Mouse (Mus musculus) limb, embryonic 11.5 days (tissue): Measurements from ENCODE around the gene Xiap. TPM values are rescaled to one million over a fixed set of nuclear protein-coding genes. Genes with fewer than 3 reads are reported as not detected.

ENCODE experiments used
- ATAC-seq: fragments of 200-750 bp; cut with Nextera tagmentation; 2 replicates; pipeline ENCODE4 v1.8.0; 2017; ENCODE audit warnings: low read depth; ENCODE audit not compliant: insufficient number of reproducible peaks, low FRiP score, low TSS enrichment
- DNase-seq: peaks from one replicate; pipeline ENCODE4 v3.0.0-alpha.2; 2015; ENCODE audit warnings: low spot score
- H3K27ac ChIP-seq: fragments of 300-500 bp; sonication (generic); replicated peaks from 2 replicates; pipeline ENCODE4 v1.5.1; 2014; ENCODE audit warnings: low read depth, mild to moderate bottlenecking, low read length
- H3K27me3 ChIP-seq: fragments of 300-500 bp; sonication (generic); 2 replicates; pipeline ENCODE4 v1.6.1; 2014; ENCODE audit warnings: mild to moderate bottlenecking, low read length, mixed read lengths; ENCODE audit not compliant: control insufficient read depth, insufficient read depth
- H3K36me3 ChIP-seq: fragments of 300-500 bp; sonication (generic); 2 replicates; pipeline ENCODE4 v1.6.1; 2014; ENCODE audit warnings: mild to moderate bottlenecking, low read length, moderate library complexity, mixed read lengths; ENCODE audit not compliant: control insufficient read depth, insufficient read depth
- H3K4me1 ChIP-seq: fragments of 300-500 bp; sonication (generic); 2 replicates; pipeline ENCODE4 v1.6.1; 2014; ENCODE audit warnings: low read length, mixed read lengths; ENCODE audit not compliant: control insufficient read depth, insufficient read depth
- H3K4me2 ChIP-seq: fragments of 300-500 bp; sonication (generic); 2 replicates; pipeline ENCODE4 v1.6.1; 2014; ENCODE audit warnings: low read depth, mild to moderate bottlenecking, moderate library complexity; ENCODE audit not compliant: severe bottlenecking
- H3K4me3 ChIP-seq: fragments of 300-500 bp; sonication (generic); 2 replicates; pipeline ENCODE4 v1.5.1; 2014; ENCODE audit warnings: low read depth, low read length
- H3K9ac ChIP-seq: fragments of 300-500 bp; sonication (generic); 2 replicates; pipeline ENCODE4 v1.6.1; 2014; ENCODE audit warnings: mild to moderate bottlenecking, low read length
- H3K9me3 ChIP-seq: fragments of 300-500 bp; sonication (generic); 2 replicates; pipeline ENCODE4 v1.6.1; 2016; ENCODE audit warnings: low read length; ENCODE audit not compliant: control insufficient read depth
- WGBS: fragments of 180-500 bp; shearing (Covaris S2); extraction: QIAGEN DNeasy Blood & Tissue Kit; methylation state at CpG from one replicate; pipeline ENCODE4 v1.1.7; 2014; 5-methylcytosine and 5-hydroxymethylcytosine counted together
- polyA plus RNA-seq: library from polyadenylated mRNA; unstranded; fragments of >200 nt; fragmentation: Nextera tagmentation; extraction: Ambion mirVana; gene quantifications from 2 replicates; pipeline ENCODE4 v1.2.1, GENCODE M21; 2014

Gene Xiap
- polyA plus RNA-seq, 1 experiment from 2014 or later, result 14.9 TPM

GRCm38 (mm10) chrX:42033111-42033693 lies 26.3 kb upstream of the Xiap start:
- no peak; the same call in 1 of the 2 replicates for ATAC-seq
- peak; percentile 73 for DNase-seq
- Histone ChIP-seq H3K36me3 (no peaks in the 10 kb centered on the region), H3K9ac (no peak overlapping the region), H3K27me3 (no peaks in the 10 kb centered on the region), H3K4me1 (no peaks in the 10 kb centered on the region), H3K9me3 (no peaks in the 10 kb centered on the region), H3K27ac (no peak overlapping the region), H3K4me3 (no peak overlapping the region), H3K4me2 (no peak overlapping the region)
- 51% methylated on average over 8 of the region's 8 CpGs for WGBS

- Histone ChIP-seq H3K4me3 (no peak overlapping the region), H3K4me1 (no peaks in the 10 kb centered on the region), H3K9ac (no peak overlapping the region), H3K36me3 (no peaks in the 10 kb centered on the region), H3K27me3 (no peaks in the 10 kb centered on the region), H3K9me3 (no peaks in the 10 kb centered on the region), H3K27ac (no peak overlapping the region), H3K4me2 (no peak overlapping the region)
- DNase-seq (no peak), ATAC-seq (no peak)
- WGBS, result 77% methylated on average over 7 of the region's 7 CpGs
Observed at GRCm38 (mm10) chrX:42033911-42034310, 25.6 kb upstream of the Xiap start.

DNA sequence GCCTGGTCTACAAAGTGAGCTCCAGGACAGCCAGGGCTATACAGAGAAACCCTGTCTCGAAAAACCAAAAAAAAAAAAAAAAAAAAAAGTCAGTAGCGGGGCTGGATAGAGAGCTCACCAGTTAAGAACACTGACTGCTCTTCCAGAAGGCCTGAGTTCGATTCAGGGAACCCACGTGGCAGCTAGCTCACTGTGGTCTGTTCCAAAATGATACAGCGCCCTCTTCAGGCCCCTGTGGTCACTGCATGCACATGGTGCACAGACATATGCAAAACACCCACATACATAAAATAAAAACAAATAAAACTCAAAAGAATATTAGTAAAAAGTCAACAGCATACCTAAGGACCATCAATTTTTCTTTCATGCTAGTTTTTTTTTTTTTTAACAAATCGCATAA lies 20.0 kb upstream of the Xiap start:
- DNase-seq, result no peak
- no peak overlapping the region for H3K9ac ChIP-seq
- H3K4me3 ChIP-seq, result no peak overlapping the region
- no peak overlapping the region for H3K4me2 ChIP-seq
- WGBS, result 69% methylated on average over 5 of the region's 6 CpGs
- ATAC-seq, result no peak
- H3K27me3 ChIP-seq, result no peaks in the 10 kb centered on the region
- no peaks in the 10 kb centered on the region for H3K36me3 ChIP-seq
- no peaks in the 10 kb centered on the region for H3K4me1 ChIP-seq
- no peaks in the 10 kb centered on the region for H3K9me3 ChIP-seq
- H3K27ac ChIP-seq, result no peak overlapping the region

DNA sequence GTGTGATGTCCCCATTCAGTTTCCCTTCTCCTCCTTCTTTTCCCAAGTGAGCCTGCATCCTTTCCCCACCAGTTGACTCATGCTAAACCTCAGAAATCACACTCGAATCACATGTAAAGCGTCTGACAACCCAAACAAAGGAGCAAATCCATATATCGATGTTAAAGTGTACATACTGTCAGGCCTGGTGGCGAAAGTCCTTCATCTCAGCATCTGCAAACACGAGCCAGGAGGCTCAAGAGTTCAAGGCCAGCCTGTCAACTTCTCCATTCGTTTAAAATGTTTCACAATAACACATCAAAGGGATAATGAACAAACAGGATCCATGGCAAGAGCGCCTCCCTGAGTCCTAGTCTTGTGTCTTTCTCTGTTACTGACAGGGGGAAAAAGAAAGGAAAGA lies 14.5 kb upstream of the Xiap start:
- no peak overlapping the region for H3K4me3 ChIP-seq
- no peaks in the 10 kb centered on the region for H3K36me3 ChIP-seq
- no peak for DNase-seq
- H3K9me3 ChIP-seq, result no peaks in the 10 kb centered on the region
- WGBS, result 87% methylated on average over 7 of the region's 7 CpGs
- H3K4me2 ChIP-seq, result no peak overlapping the region
- no peaks in the 10 kb centered on the region for H3K27me3 ChIP-seq
- H3K9ac ChIP-seq, result no peak overlapping the region
- no peak overlapping the region for H3K27ac ChIP-seq
- no peak for ATAC-seq
- H3K4me1 ChIP-seq, result no peaks in the 10 kb centered on the region

DNA sequence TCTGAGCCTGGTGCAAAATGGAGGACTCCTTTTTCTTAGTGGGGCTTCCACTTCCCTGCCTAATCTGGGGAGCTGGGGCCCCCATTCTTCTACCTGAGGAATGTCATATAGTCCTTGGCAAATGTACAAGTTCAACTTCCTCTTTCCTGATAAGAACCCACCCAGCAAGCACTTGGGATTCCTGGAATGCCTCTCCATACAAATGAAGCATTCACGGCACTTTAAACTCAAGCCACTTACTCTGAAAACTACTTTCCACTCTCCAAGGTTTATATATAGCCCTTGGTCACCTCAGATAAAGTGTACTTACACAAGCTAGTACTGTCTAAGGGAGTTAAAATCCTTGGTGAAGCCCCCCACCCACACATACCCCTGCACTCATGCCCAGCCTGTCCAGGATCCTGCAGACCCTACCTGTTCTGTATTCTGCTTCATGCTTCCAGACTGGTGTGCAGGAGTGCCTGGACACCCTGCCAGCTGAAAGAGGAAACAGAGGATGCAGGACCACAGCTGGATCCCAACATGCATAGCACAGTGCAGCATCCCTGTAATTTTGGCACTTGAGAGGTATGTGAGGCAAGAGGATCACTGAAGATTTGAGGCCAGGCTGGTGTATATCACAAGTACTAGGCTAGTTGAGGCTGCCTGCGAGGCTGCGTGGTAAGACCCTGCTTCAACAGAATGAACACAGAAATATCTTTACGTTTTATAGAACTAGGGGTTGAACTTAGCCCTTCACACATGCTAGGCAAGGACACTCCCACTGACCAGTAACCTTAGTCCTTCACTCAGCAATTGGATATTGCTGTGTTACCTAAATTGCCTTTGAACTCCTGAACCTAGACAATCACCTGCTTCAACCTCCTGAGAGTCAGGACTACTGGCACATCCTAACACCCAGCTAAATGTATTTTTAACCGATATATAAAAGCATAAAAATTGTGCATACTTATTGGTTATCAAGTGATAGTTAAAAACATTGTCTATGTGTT lies 8.5 kb upstream of the Xiap start:
- Histone ChIP-seq H3K27ac (no peak overlapping the region), H3K36me3 (no peaks in the 10 kb centered on the region), H3K9me3 (no peaks in the 10 kb centered on the region), H3K27me3 (no peaks in the 10 kb centered on the region), H3K4me3 (no peak overlapping the region), H3K9ac (no peak overlapping the region), H3K4me2 (no peak overlapping the region), H3K4me1 (no peaks in the 10 kb centered on the region)
- WGBS, result 79% methylated on average over 5 of the region's 5 CpGs
- no peak for DNase-seq
- no peak for ATAC-seq

GRCm38 (mm10) chrX:42057012-42057411 lies 2.5 kb upstream of the Xiap start:
- 73% methylated on average over 5 of the region's 5 CpGs for WGBS
- no peaks in the 10 kb centered on the region for H3K27me3 ChIP-seq
- no peak for ATAC-seq
- no peak for DNase-seq
- H3K36me3 ChIP-seq, result no peaks in the 10 kb centered on the region
- no peaks in the 10 kb centered on the region for H3K9me3 ChIP-seq
- no peak overlapping the region for H3K4me2 ChIP-seq
- H3K9ac ChIP-seq, result no peak overlapping the region
- no peak overlapping the region for H3K4me3 ChIP-seq
- no peaks in the 10 kb centered on the region for H3K4me1 ChIP-seq
- H3K27ac ChIP-seq, result no peak overlapping the region

DNA sequence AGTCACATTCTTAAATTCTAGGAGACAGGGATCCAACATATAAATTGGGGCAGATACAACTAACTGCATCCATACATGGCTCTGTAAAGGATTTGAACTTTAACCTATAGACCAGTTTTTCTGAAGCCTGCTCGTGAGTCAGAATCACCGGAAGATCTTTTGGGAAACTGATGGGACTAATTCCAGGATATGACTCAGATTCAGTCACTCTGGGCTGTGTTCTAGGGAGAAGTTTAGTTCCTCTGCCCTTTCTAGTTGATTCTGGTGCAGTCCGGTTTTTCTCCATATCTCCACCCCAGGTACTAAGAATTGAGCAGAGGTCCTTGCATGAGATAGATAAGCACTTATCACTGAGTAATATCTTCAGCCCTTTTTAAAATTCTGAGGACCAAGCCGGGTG lies 1.6 kb upstream of the Xiap start:
- no peak overlapping the region for H3K9ac ChIP-seq
- no peaks in the 10 kb centered on the region for H3K27me3 ChIP-seq
- no peak overlapping the region for H3K4me2 ChIP-seq
- 83% methylated on average over 4 of the region's 4 CpGs for WGBS
- ATAC-seq, result no peak
- DNase-seq, result no peak
- no peak overlapping the region for H3K27ac ChIP-seq
- H3K9me3 ChIP-seq, result no peaks in the 10 kb centered on the region
- no peaks in the 10 kb centered on the region for H3K36me3 ChIP-seq
- H3K4me3 ChIP-seq, result no peak overlapping the region
- H3K4me1 ChIP-seq, result no peaks in the 10 kb centered on the region

DNA sequence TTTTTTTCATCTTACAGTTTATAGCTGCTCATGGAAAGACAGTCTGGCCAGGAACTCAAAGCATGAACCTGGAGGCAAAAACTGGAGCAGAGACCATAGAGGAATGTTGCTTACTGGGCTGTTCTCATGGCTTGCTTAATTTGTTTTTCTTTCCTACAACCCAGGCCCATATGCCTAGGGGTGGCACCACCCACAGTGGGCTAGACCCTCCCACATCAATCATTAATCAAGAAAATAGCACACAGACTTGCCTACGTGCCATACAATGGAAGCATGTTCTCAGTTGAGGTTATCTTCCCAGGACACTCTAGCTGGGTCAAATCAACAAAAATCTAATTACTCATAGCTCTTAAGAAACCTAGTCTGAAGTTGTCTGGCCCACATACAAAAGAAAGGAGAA lies 4.1 kb downstream of the Xiap start:
- H3K27me3 ChIP-seq, result no peaks in the 10 kb centered on the region
- no peaks in the 10 kb centered on the region for H3K36me3 ChIP-seq
- H3K9me3 ChIP-seq, result no peaks in the 10 kb centered on the region
- H3K27ac ChIP-seq, result no peak overlapping the region
- H3K9ac ChIP-seq, result no peak overlapping the region
- H3K4me1 ChIP-seq, result no peaks in the 10 kb centered on the region
- DNase-seq (no peak), ATAC-seq (no peak)
- no peak overlapping the region for H3K4me2 ChIP-seq
- no peak overlapping the region for H3K4me3 ChIP-seq
- WGBS, result 91% methylated on average over 1 of the region's 1 CpGs
